Mouse (Mus musculus): Measurements from ENCODE around the gene 1810065E05Rik. TPM values are rescaled to one million over a fixed set of nuclear protein-coding genes. Genes with fewer than 3 reads are reported as not detected.

Gene 1810065E05Rik
- total and polyA plus RNA-seq, 3 experiments, result not detected

DNA sequence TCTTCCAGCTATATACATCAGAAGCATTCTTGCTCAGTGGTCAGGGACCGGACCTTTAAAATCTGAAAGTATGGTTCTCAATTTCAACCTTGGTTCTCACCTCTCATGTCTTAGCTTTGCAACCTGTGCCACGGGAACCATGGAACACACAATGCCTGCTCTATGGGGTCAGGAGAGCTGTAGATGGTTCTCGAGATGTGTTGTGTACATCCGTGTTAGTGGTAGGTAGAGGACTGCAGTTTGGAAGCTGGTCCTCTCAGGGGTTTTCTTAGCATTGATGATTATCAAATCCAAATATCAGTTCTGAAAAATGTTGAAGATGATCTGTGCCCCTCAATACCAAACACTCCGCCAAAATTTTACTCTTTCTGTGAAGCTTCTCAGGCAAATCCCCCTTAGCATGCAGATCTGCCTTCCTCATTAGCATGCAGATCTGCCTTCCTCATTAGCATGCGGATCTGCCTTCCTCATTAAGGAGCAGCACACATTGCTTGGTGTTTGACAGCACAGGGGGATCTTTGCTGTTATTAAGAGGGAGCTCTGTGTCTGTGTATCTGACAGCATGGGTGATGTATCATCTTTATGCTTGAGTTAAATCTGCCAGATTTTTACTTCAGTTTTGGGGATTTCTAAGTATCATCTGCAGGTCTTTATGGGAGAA lies 20.8 kb upstream of the 1810065E05Rik start:
- DNase-seq (ENCODE audit: low spot score), result no peak
- TF ChIP-seq GATA1 (IDR thresholded peaks at IDR 0.05; ENCODE audit: borderline replicate concordance, low read length), result no peak
- no peak for TF ChIP-seq GATA2 (IDR thresholded peaks at IDR 0.05; ENCODE audit: borderline replicate concordance, low read depth, low read length)
- TF ChIP-seq TAL1 (conservative IDR thresholded peaks at IDR 0.05; ENCODE audit: low read depth, low read length), result no peak
- TF ChIP-seq POLR2AphosphoS5 (IDR thresholded peaks at IDR 0.05; ENCODE audit: insufficient replicate concordance, low read depth, low read length), result no peak
- TF ChIP-seq CTCF (IDR thresholded peaks at IDR 0.05; ENCODE audit: low read depth, low read length), result no peak
- peaks cover 2% of the 10 kb centered on the region; the same call in 1 of the 2 replicates for H3K27me3 ChIP-seq (ENCODE audit: insufficient read depth, low read length)

DNA sequence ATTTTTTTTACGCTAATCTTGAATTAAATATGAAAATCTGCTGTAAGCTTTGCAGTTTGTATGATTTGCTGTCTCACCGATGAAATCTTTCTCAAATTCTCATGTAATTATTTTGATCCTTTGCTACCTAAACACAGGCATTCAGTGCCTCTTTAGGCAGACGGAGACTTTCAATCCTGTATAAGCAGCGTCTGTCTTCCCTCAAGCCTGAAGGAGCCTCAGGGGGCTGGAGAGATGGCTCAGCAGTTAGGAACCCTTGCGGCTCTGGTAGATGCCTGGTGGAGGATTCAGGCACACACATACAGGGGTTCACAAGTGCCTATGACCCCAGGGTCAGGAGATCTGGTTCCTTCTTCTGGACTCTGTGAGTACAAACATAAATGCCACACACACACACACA lies 20.3 kb upstream of the 1810065E05Rik start:
- ATAC-seq (ENCODE audit: extremely low read depth, insufficient number of reproducible peaks, low FRiP score, poor library complexity, severe bottlenecking) (no peak), DNase-seq (ENCODE audit: low spot score) (no peak)
- Histone ChIP-seq H3K27me3 (ENCODE audit: insufficient read depth, low read length) (peaks cover 2% of the 10 kb centered on the region; the same call in 1 of the 2 replicates), H3K4me1 (ENCODE audit: insufficient read depth, low read depth, low read length) (peaks cover 3% of the 10 kb centered on the region), H3K4me3 (ENCODE audit: low read depth, low read length) (no peak overlapping the region), H3K36me3 (replicated peaks) (no peaks in the 10 kb centered on the region), H3K9me3 (replicated peaks) (no peaks in the 10 kb centered on the region)
- TF ChIP-seq GATA2 (IDR thresholded peaks at IDR 0.05; ENCODE audit: borderline replicate concordance, low read depth, low read length), result no peak
- TF ChIP-seq GATA1 (IDR thresholded peaks at IDR 0.05; ENCODE audit: borderline replicate concordance, low read length), result no peak
- TF ChIP-seq CTCF (IDR thresholded peaks at IDR 0.05; ENCODE audit: low read depth, low read length), result no peak
- TF ChIP-seq POLR2AphosphoS5 (IDR thresholded peaks at IDR 0.05; ENCODE audit: insufficient replicate concordance, low read depth, low read length), result no peak
- TF ChIP-seq TAL1 (conservative IDR thresholded peaks at IDR 0.05; ENCODE audit: low read depth, low read length), result no peak

More for the DNA sequence above, 20.8 kb upstream of the 1810065E05Rik start:
- Histone ChIP-seq H3K36me3 (replicated peaks) (no peaks in the 10 kb centered on the region), H3K4me3 (ENCODE audit: low read depth, low read length) (no peak overlapping the region), H3K4me1 (ENCODE audit: insufficient read depth, low read depth, low read length) (peaks cover 3% of the 10 kb centered on the region), H3K9me3 (replicated peaks) (no peaks in the 10 kb centered on the region)
- ATAC-seq (ENCODE audit: extremely low read depth, insufficient number of reproducible peaks, low FRiP score, poor library complexity, severe bottlenecking), result no peak

DNA sequence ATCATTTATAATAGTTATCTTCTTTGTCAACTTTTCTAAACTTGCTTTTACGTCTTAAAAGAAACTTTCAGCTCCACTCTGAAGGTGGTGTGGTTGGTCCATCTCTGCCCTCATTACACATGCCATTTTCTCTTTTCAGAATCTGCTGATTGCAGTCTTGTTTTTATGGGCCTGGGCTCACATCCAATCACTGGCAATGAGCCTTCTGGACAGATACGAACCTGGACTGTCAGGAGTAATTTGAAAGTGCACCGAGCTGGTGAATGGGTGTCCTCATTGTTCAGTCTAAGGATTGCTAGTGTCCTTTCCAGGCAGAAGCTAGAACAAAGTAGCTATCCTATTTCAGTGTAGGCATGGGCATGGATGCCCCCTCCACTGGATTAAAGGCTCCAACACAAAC lies 12.8 kb upstream of the 1810065E05Rik start:
- Histone ChIP-seq H3K4me1 (ENCODE audit: insufficient read depth, low read depth, low read length) (peaks cover 10% of the 10 kb centered on the region), H3K36me3 (replicated peaks) (no peaks in the 10 kb centered on the region), H3K4me3 (ENCODE audit: low read depth, low read length) (no peak overlapping the region), H3K9me3 (replicated peaks) (no peaks in the 10 kb centered on the region), H3K27me3 (ENCODE audit: insufficient read depth, low read length) (no peaks in the 10 kb centered on the region; the same call in 1 of the 2 replicates)
- DNase-seq (ENCODE audit: low spot score) (no peak), ATAC-seq (ENCODE audit: extremely low read depth, insufficient number of reproducible peaks, low FRiP score, poor library complexity, severe bottlenecking) (no peak)
- TF ChIP-seq CTCF (IDR thresholded peaks at IDR 0.05; ENCODE audit: low read depth, low read length), result no peak
- TF ChIP-seq TAL1 (conservative IDR thresholded peaks at IDR 0.05; ENCODE audit: low read depth, low read length), result no peak
- TF ChIP-seq GATA1 (IDR thresholded peaks at IDR 0.05; ENCODE audit: borderline replicate concordance, low read length), result no peak
- no peak for TF ChIP-seq GATA2 (IDR thresholded peaks at IDR 0.05; ENCODE audit: borderline replicate concordance, low read depth, low read length)
- no peak for TF ChIP-seq POLR2AphosphoS5 (IDR thresholded peaks at IDR 0.05; ENCODE audit: insufficient replicate concordance, low read depth, low read length)

DNA sequence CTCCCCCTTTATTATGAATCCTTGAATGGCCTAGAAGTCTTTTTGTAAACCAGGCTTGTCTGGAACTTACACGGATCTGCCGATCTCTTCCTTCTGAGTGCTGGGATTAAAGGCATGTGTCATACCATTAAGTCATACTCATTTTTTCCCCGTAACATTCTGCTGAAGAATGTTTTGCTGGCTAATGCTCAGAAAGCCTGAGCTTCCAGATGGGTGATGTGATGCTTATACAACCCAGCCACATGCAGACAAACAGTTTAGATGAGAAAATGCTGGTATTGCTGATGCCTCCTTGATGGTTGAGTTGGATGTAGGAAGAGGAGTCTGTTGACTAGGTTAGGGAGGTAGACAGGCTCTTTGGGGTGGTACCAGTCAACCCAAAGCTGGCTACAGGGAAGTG lies 2.6 kb upstream of the 1810065E05Rik start:
- no peaks in the 10 kb centered on the region for H3K9me3 ChIP-seq (replicated peaks)
- H3K4me1 ChIP-seq (ENCODE audit: insufficient read depth, low read depth, low read length), result no peaks in the 10 kb centered on the region
- DNase-seq (ENCODE audit: low spot score), result no peak
- H3K27me3 ChIP-seq (ENCODE audit: insufficient read depth, low read length), result peaks cover 30% of the 10 kb centered on the region
- no peak overlapping the region for H3K4me3 ChIP-seq (ENCODE audit: low read depth, low read length)
- H3K36me3 ChIP-seq (replicated peaks), result no peaks in the 10 kb centered on the region
- no peak for ATAC-seq (ENCODE audit: extremely low read depth, insufficient number of reproducible peaks, low FRiP score, poor library complexity, severe bottlenecking)
- TF ChIP-seq CTCF (IDR thresholded peaks at IDR 0.05; ENCODE audit: low read depth, low read length), result no peak
- no peak for TF ChIP-seq GATA2 (IDR thresholded peaks at IDR 0.05; ENCODE audit: borderline replicate concordance, low read depth, low read length)
- TF ChIP-seq POLR2AphosphoS5 (IDR thresholded peaks at IDR 0.05; ENCODE audit: insufficient replicate concordance, low read depth, low read length), result no peak
- TF ChIP-seq GATA1 (IDR thresholded peaks at IDR 0.05; ENCODE audit: borderline replicate concordance, low read length), result no peak
- no peak for TF ChIP-seq TAL1 (conservative IDR thresholded peaks at IDR 0.05; ENCODE audit: low read depth, low read length)

DNA sequence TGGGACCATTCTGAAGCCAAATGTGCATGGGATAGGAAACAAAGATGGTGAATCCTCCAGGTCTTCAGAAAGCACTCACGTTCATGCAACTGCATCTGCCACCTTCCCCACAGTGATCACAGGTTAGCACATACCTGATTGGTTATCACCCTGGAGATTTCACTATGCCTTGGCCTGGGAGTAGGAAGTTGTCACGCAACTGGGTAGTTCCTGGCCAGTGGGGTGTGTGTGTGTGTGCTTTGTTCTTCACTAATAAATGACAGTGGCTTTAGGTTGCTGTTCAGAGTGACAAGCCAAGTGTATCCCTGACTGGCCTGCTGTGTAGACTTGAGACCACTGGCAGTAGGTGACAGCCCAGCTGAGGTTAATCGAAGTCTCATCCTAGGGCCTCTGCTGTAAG lies 11.3 kb downstream of the 1810065E05Rik start, which contains the start of gene Gm12253:
Gene Gm12253 (plus strand): TSS at position 301 of the 400 bp plus-strand sequence.
- Histone ChIP-seq H3K4me1 (ENCODE audit: insufficient read depth, low read depth, low read length) (peaks cover 3% of the 10 kb centered on the region; the same call in 1 of the 2 replicates), H3K27me3 (ENCODE audit: insufficient read depth, low read length) (peaks cover 54% of the 10 kb centered on the region), H3K9me3 (replicated peaks) (no peaks in the 10 kb centered on the region), H3K4me3 (ENCODE audit: low read depth, low read length) (no peak within 1 kb of the TSS), H3K36me3 (replicated peaks) (no peaks in the 10 kb centered on the region)
- DNase-seq (ENCODE audit: low spot score), result no peak
- no peak for TF ChIP-seq GATA2 (IDR thresholded peaks at IDR 0.05; ENCODE audit: borderline replicate concordance, low read depth, low read length)
- TF ChIP-seq GATA1 (IDR thresholded peaks at IDR 0.05; ENCODE audit: borderline replicate concordance, low read length), result no peak
- TF ChIP-seq TAL1 (conservative IDR thresholded peaks at IDR 0.05; ENCODE audit: low read depth, low read length), result no peak
- no peak for TF ChIP-seq POLR2AphosphoS5 (IDR thresholded peaks at IDR 0.05; ENCODE audit: insufficient replicate concordance, low read depth, low read length)
- no peak for TF ChIP-seq CTCF (IDR thresholded peaks at IDR 0.05; ENCODE audit: low read depth, low read length)
- no peak for ATAC-seq (ENCODE audit: extremely low read depth, insufficient number of reproducible peaks, low FRiP score, poor library complexity, severe bottlenecking)

DNA sequence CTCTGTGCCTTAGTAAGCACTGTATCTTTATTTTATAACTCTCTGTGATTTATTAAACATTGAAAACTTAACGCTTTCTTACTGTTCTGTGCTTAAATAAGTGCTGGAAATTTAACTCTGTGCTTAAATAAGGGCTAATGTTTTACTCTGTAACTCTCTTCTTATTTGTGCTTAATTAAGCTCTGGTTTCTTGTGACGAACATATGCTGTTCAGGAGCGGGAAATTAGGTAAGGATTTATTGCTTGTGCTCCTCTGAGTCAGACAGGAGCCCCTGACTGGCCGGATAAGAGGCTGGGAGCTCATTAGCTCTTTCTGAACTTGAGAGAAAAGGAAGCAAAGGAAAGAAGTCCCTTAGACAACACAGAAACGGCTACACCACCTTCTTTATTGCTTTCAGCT lies 17.0 kb downstream of the 1810065E05Rik start:
- Histone ChIP-seq H3K27me3 (ENCODE audit: insufficient read depth, low read length) (peaks cover 42% of the 10 kb centered on the region), H3K4me3 (ENCODE audit: low read depth, low read length) (no peak overlapping the region), H3K36me3 (replicated peaks) (no peaks in the 10 kb centered on the region), H3K9me3 (replicated peaks) (no peaks in the 10 kb centered on the region), H3K4me1 (ENCODE audit: insufficient read depth, low read depth, low read length) (peaks cover 3% of the 10 kb centered on the region; the same call in 1 of the 2 replicates)
- DNase-seq (ENCODE audit: low spot score), result no peak
- no peak for ATAC-seq (ENCODE audit: extremely low read depth, insufficient number of reproducible peaks, low FRiP score, poor library complexity, severe bottlenecking)
- TF ChIP-seq GATA2 (IDR thresholded peaks at IDR 0.05; ENCODE audit: borderline replicate concordance, low read depth, low read length), result no peak
- no peak for TF ChIP-seq GATA1 (IDR thresholded peaks at IDR 0.05; ENCODE audit: borderline replicate concordance, low read length)
- no peak for TF ChIP-seq POLR2AphosphoS5 (IDR thresholded peaks at IDR 0.05; ENCODE audit: insufficient replicate concordance, low read depth, low read length)
- no peak for TF ChIP-seq TAL1 (conservative IDR thresholded peaks at IDR 0.05; ENCODE audit: low read depth, low read length)
- no peak for TF ChIP-seq CTCF (IDR thresholded peaks at IDR 0.05; ENCODE audit: low read depth, low read length)
